ENCODE assay signal across 18 mouse cellular contexts in the genomic region with DNA sequence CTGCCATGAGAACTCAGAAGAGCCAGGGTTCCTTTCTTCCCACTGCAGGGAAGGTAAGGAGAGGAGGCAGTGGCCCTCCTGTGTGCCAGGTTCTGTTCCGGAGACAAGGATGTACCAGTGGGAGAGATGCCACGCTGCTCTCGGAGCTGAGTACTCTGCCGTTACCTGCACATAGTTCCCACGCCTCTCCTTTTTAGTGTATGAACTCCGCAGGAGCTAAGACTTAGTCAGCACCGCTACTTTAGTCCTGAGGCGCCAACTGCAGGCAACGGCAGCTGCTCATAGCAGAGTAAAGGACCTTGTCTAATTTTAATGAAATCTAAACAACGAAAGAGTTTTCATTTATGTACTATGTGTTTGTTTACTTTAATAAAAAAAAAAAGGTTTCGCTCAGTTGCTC. TPM values are rescaled to one million over a fixed set of nuclear protein-coding genes. Genes with fewer than 3 reads are reported as not detected.
DNase-seq lines count a peak whose midpoint lies in the region; ATAC-seq lines count a peak whose summit lies in the region.
"Had no signal": no experiment of that assay in that cellular context is flagged by ENCODE, and none has a peak within 500 bp of the region (broad histone marks: within the 10 kb centered on the region; RNA-seq: fewer than 3 reads in every experiment).

No protein-coding gene starts in this region.

- WGBS in heart, embryonic 16.5 days = 70% methylated on average over 11 of the region's 11 CpGs
- 44% methylated on average over 11 of the region's 11 CpGs for WGBS in lung, embryonic 16.5 days
- WGBS in embryonic facial prominence, embryonic 15.5 days = 66% methylated on average over 11 of the region's 11 CpGs
- 52% methylated on average over 11 of the region's 11 CpGs for WGBS in intestine, embryonic 16.5 days

- no peak overlapping the region for H3K4me3 ChIP-seq in heart, embryonic 16.5 days (ENCODE audit: low read length)
- H3K4me3 ChIP-seq in lung, embryonic 16.5 days (ENCODE audit: low read length) = no peak overlapping the region
- no peak overlapping the region for H3K4me3 ChIP-seq in embryonic facial prominence, embryonic 15.5 days (replicated peaks)
- no peak overlapping the region for H3K4me3 ChIP-seq in intestine, embryonic 16.5 days (ENCODE audit: low read length)
- H3K4me3 ChIP-seq: hindbrain, embryonic 15.5 days; layer of hippocampus, adult 2 months; left cerebral cortex, adult 2 months; limb, embryonic 13.5 days; liver, embryonic 15.5 days; megakaryocyte, embryonic 14.5 days; midbrain, embryonic 15.5 days had no signal

- no peak for ATAC-seq in heart, embryonic 16.5 days (replicated peaks; ENCODE audit: extremely low read depth, insufficient read depth, low FRiP score)
- ATAC-seq in lung, embryonic 16.5 days (ENCODE audit: low read depth) = 0 out of 2 replicates have a peak, but pooled peaks have one; percentile 2
- ATAC-seq in embryonic facial prominence, embryonic 15.5 days (ENCODE audit: insufficient number of reproducible peaks, low FRiP score, low TSS enrichment, low read depth) = no peak
- ATAC-seq in intestine, embryonic 16.5 days = peak; percentile 36; the same call in 1 of the 2 replicates
- ATAC-seq: midbrain, embryonic 15.5 days had no signal

- peak overlapping the region; percentile 46 for H3K27ac ChIP-seq in heart, embryonic 16.5 days (ENCODE audit: low read length)
- peak overlapping the region; percentile 90 for H3K27ac ChIP-seq in lung, embryonic 16.5 days (ENCODE audit: low read length)
- peak overlapping the region; percentile 24; the same call in 1 of the 2 replicates for H3K27ac ChIP-seq in embryonic facial prominence, embryonic 15.5 days (replicated peaks)
- no peak overlapping the region for H3K27ac ChIP-seq in intestine, embryonic 16.5 days (ENCODE audit: low read length)
- H3K27ac ChIP-seq: hindbrain, embryonic 15.5 days; layer of hippocampus, adult 2 months; left cerebral cortex, adult 2 months; limb, embryonic 13.5 days; liver, embryonic 15.5 days; midbrain, embryonic 15.5 days had no signal

- no peaks in the 10 kb centered on the region for H3K36me3 ChIP-seq in heart, embryonic 16.5 days (ENCODE audit: control insufficient read depth, insufficient read depth)
- H3K36me3 ChIP-seq in lung, embryonic 16.5 days (ENCODE audit: control insufficient read depth, insufficient read depth, low read length) = no peaks in the 10 kb centered on the region
- no peaks in the 10 kb centered on the region for H3K36me3 ChIP-seq in embryonic facial prominence, embryonic 15.5 days
- H3K36me3 ChIP-seq in intestine, embryonic 16.5 days (ENCODE audit: control insufficient read depth, insufficient read depth, low read length) = no peaks in the 10 kb centered on the region
- H3K36me3 ChIP-seq: hindbrain, embryonic 15.5 days; limb, embryonic 13.5 days; liver, embryonic 15.5 days; midbrain, embryonic 15.5 days had no signal

- no peaks in the 10 kb centered on the region for H3K9me3 ChIP-seq in heart, embryonic 16.5 days (replicated peaks; ENCODE audit: control insufficient read depth, low read length)
- no peaks in the 10 kb centered on the region for H3K9me3 ChIP-seq in lung, embryonic 16.5 days (ENCODE audit: control insufficient read depth, low read length)
- no peaks in the 10 kb centered on the region for H3K9me3 ChIP-seq in embryonic facial prominence, embryonic 15.5 days (replicated peaks)
- no peaks in the 10 kb centered on the region for H3K9me3 ChIP-seq in intestine, embryonic 16.5 days (ENCODE audit: control insufficient read depth, low read length)
- H3K9me3 ChIP-seq: hindbrain, embryonic 15.5 days; limb, embryonic 13.5 days; liver, embryonic 15.5 days; midbrain, embryonic 15.5 days had no signal

- H3K27me3 ChIP-seq in heart, embryonic 16.5 days (ENCODE audit: control insufficient read depth, insufficient read depth, low read length) = no peaks in the 10 kb centered on the region
- H3K27me3 ChIP-seq in lung, embryonic 16.5 days (ENCODE audit: control insufficient read depth, insufficient read depth, low read depth, low read length) = no peaks in the 10 kb centered on the region
- no peaks in the 10 kb centered on the region for H3K27me3 ChIP-seq in embryonic facial prominence, embryonic 15.5 days
- no peaks in the 10 kb centered on the region for H3K27me3 ChIP-seq in intestine, embryonic 16.5 days (replicated peaks; ENCODE audit: control insufficient read depth, insufficient read depth, low read length)
- H3K27me3 ChIP-seq: hindbrain, embryonic 15.5 days; limb, embryonic 13.5 days; liver, embryonic 15.5 days; midbrain, embryonic 15.5 days had no signal

- H3K9ac ChIP-seq in heart, embryonic 16.5 days (ENCODE audit: low read length) = no peak overlapping the region
- 0 out of 2 replicates have a peak overlapping the region, but pooled peaks have one; percentile 10 for H3K9ac ChIP-seq in lung, embryonic 16.5 days (ENCODE audit: low read length)
- H3K9ac ChIP-seq in embryonic facial prominence, embryonic 15.5 days = no peak overlapping the region
- H3K9ac ChIP-seq in intestine, embryonic 16.5 days (ENCODE audit: low read depth, low read length) = no peak overlapping the region
- H3K9ac ChIP-seq: hindbrain, embryonic 15.5 days; limb, embryonic 13.5 days; liver, embryonic 15.5 days; midbrain, embryonic 15.5 days had no signal

- H3K4me1 ChIP-seq in heart, embryonic 16.5 days (ENCODE audit: control insufficient read depth, insufficient read depth, low read length) = peaks cover 27% of the 10 kb centered on the region
- H3K4me1 ChIP-seq in lung, embryonic 16.5 days (replicated peaks; ENCODE audit: control insufficient read depth, insufficient read depth, low read length) = peaks cover 22% of the 10 kb centered on the region
- peaks cover 19% of the 10 kb centered on the region; the same call in 1 of the 2 replicates for H3K4me1 ChIP-seq in embryonic facial prominence, embryonic 15.5 days
- peaks cover 19% of the 10 kb centered on the region for H3K4me1 ChIP-seq in intestine, embryonic 16.5 days (ENCODE audit: control insufficient read depth, insufficient read depth, low read length)
- H3K4me1 ChIP-seq: liver, embryonic 15.5 days; midbrain, embryonic 15.5 days had no signal

- no peak overlapping the region for H3K4me2 ChIP-seq in heart, embryonic 16.5 days (ENCODE audit: low read depth, low read length)
- H3K4me2 ChIP-seq in lung, embryonic 16.5 days (ENCODE audit: low read depth, low read length) = no peak overlapping the region
- H3K4me2 ChIP-seq in embryonic facial prominence, embryonic 15.5 days (replicated peaks) = no peak overlapping the region
- 0 out of 2 replicates have a peak overlapping the region, but pooled peaks have one; percentile 33 for H3K4me2 ChIP-seq in intestine, embryonic 16.5 days (ENCODE audit: low read depth, low read length)
- H3K4me2 ChIP-seq: hindbrain, embryonic 15.5 days; liver, embryonic 15.5 days; midbrain, embryonic 15.5 days had no signal

- no peak for DNase-seq in heart, adult 11 months
- DNase-seq in lung, adult 18-20 months = no peak
- no peak for DNase-seq in ovary, postnatal 36 days (ENCODE audit: low spot score)
- DNase-seq in spleen, adult 18-20 months = no peak
- DNase-seq: cerebellum, adult 9-10 months; kidney, postnatal 10 days; right cerebral cortex, adult 18-20 months had no signal

RNA-seq across cellular contexts. Expression of a gene that starts 46.0 kb away (rescaled TPM):
- 8.8 and 15.1 TPM in 2 replicates for polyA plus RNA-seq in heart, embryonic 16.5 days (2015; fragmentation: Nextera tagmentation; extraction: Ambion mirVana)
- 71.8 and 76.1 TPM in 2 replicates for polyA plus RNA-seq in lung, embryonic 16.5 days (2015; fragmentation: Nextera tagmentation; extraction: Ambion mirVana)
- polyA plus RNA-seq in embryonic facial prominence, embryonic 15.5 days (2015; fragmentation: Nextera tagmentation; extraction: Ambion mirVana) = 14.5 and 15.3 TPM in 2 replicates
- 6.0 and 6.6 TPM in 2 replicates for polyA plus RNA-seq in intestine, embryonic 16.5 days (2015; fragmentation: Nextera tagmentation; extraction: Ambion mirVana)

Comparison
In these comparisons a context has a peak if more than half of its experiments do, and no peak if none do; other contexts are left out.
1. ATAC-seq: peak in lung, embryonic 16.5 days (single experiment) and intestine, embryonic 16.5 days (single experiment); none in heart, embryonic 16.5 days (single experiment) and embryonic facial prominence, embryonic 15.5 days (single experiment).